10 mouse cellular contexts compared by ENCODE assay signal in the genomic region with DNA sequence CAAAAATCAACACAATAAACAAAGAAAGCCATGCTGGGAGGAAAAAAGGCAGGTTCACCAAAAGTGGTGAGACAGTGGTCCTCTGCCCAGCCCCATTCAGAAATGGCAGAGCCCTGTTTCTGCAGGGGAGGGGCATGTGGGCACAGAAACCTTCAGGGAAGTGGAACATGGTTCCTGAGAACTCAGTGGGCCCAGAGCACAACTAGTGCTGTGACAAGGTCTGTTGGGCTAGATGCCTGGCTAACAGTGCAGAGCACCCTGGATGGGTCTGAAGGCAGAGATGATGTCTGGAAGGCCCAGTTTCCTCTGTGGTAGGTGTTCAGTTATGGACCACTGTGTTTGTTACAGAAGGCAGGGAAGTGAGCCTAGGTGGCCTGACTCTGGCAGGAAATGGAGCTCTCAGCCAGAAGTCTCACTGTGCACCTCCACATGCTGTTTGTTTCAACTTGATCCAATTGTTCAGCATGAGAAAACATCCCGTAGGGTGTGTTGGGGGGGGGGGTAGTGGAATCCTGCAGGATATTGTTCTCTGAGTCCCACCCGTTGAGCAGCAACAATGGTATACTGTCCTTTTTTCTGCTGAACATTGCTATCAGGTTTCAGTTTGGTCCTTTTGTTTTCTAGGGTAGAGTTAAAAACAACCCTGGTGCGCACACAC.
DNase-seq lines count a peak whose midpoint lies in the region; ATAC-seq and TF ChIP-seq lines count a peak whose summit lies in the region.
"Had no signal": no experiment of that assay in that cellular context is flagged by ENCODE, and none has a peak within 500 bp of the region (broad histone marks: within the 10 kb centered on the region; RNA-seq: fewer than 3 reads in every experiment).

No protein-coding gene starts in this region.

- peak overlapping the region; percentile 78 for H3K27ac ChIP-seq in layer of hippocampus, adult 2 months
- H3K27ac ChIP-seq in cortical plate, adult 2 months (ENCODE audit: insufficient read depth, low read length), result peak overlapping the region; percentile 81
- peak overlapping the region; percentile 70 to 78 for H3K27ac ChIP-seq in heart, embryonic 14.5 days (replicated peaks in 1 of 2; ENCODE audit: control insufficient read depth in 1 of 2, insufficient read depth in 1 of 2, low read depth in 2 of 2, low read length in 2 of 2)
- peak overlapping the region; percentile 78 for H3K27ac ChIP-seq in midbrain, embryonic 16.5 days (ENCODE audit: low read length)
- no peak overlapping the region for H3K27ac ChIP-seq in intestine, embryonic 15.5 days
- H3K27ac ChIP-seq: limb, embryonic 13.5 days had no signal

- H3K4me3 ChIP-seq in layer of hippocampus, adult 2 months, result no peak overlapping the region
- H3K4me3 ChIP-seq in cortical plate, adult 2 months (ENCODE audit: insufficient read depth, low read length), result no peak overlapping the region
- H3K4me3 ChIP-seq in heart, embryonic 14.5 days (ENCODE audit: control insufficient read depth in 1 of 2, insufficient read depth in 1 of 2, low read depth in 1 of 2, low read length in 2 of 2), result no peak overlapping the region
- H3K4me3 ChIP-seq in midbrain, embryonic 16.5 days (ENCODE audit: low read depth, low read length), result no peak overlapping the region
- H3K4me3 ChIP-seq in intestine, embryonic 15.5 days (replicated peaks), result no peak overlapping the region
- H3K4me3 ChIP-seq: limb, embryonic 13.5 days had no signal

- no peak for TF ChIP-seq CTCF in layer of hippocampus, adult 2 months (conservative IDR thresholded peaks at IDR 0.05)
- no peak for TF ChIP-seq CTCF in cortical plate, adult 2 months (IDR thresholded peaks at IDR 0.05; ENCODE audit: extremely low read depth, insufficient read depth, low read length)

- H3K4me1 ChIP-seq in cortical plate, adult 2 months (ENCODE audit: control insufficient read depth, insufficient read depth, low read length), result peaks cover 2% of the 10 kb centered on the region
- H3K4me1 ChIP-seq in heart, embryonic 14.5 days (ENCODE audit: control insufficient read depth in 2 of 2, insufficient read depth in 2 of 2, low read length in 2 of 2), result peaks cover 42 to 49% of the 10 kb centered on the region in 2 experiments
- peaks cover 25% of the 10 kb centered on the region for H3K4me1 ChIP-seq in midbrain, embryonic 16.5 days (ENCODE audit: control insufficient read depth, insufficient read depth, low read length)
- peaks cover 19% of the 10 kb centered on the region for H3K4me1 ChIP-seq in intestine, embryonic 15.5 days (replicated peaks)

- H3K9me3 ChIP-seq in heart, embryonic 14.5 days (ENCODE audit: control insufficient read depth, low read length), result no peaks in the 10 kb centered on the region
- no peaks in the 10 kb centered on the region for H3K9me3 ChIP-seq in midbrain, embryonic 16.5 days (replicated peaks; ENCODE audit: control insufficient read depth, low read length, poor library complexity, severe bottlenecking)
- H3K9me3 ChIP-seq in intestine, embryonic 15.5 days, result no peaks in the 10 kb centered on the region
- H3K9me3 ChIP-seq: limb, embryonic 13.5 days had no signal

- H3K36me3 ChIP-seq in heart, embryonic 14.5 days (ENCODE audit: control insufficient read depth, insufficient read depth, low read length), result no peaks in the 10 kb centered on the region
- H3K36me3 ChIP-seq in midbrain, embryonic 16.5 days (ENCODE audit: control insufficient read depth, insufficient read depth, low read length), result no peaks in the 10 kb centered on the region
- no peaks in the 10 kb centered on the region for H3K36me3 ChIP-seq in intestine, embryonic 15.5 days
- H3K36me3 ChIP-seq: limb, embryonic 13.5 days had no signal

- TF ChIP-seq POLR2A in cortical plate, adult 2 months (IDR thresholded peaks at IDR 0.05; ENCODE audit: extremely low read depth, insufficient read depth, low read length), result no peak

- 0 out of 2 replicates have a peak overlapping the region, but pooled peaks have one; percentile 4 for H3K4me2 ChIP-seq in heart, embryonic 14.5 days (ENCODE audit: low read length)
- no peak overlapping the region for H3K4me2 ChIP-seq in midbrain, embryonic 16.5 days (ENCODE audit: low read length)
- H3K4me2 ChIP-seq in intestine, embryonic 15.5 days (replicated peaks), result no peak overlapping the region
- H3K4me2 ChIP-seq: limb, embryonic 13.5 days had no signal

- no peak for DNase-seq in layer of hippocampus, adult 2 months (ENCODE audit: low spot score in 2 of 2)
- DNase-seq in layer of hippocampus, postnatal 36 days, result no peak
- no peak for DNase-seq in adipocyte (ENCODE audit: low spot score)
- DNase-seq in thymus, postnatal 14 days, result no peak

- WGBS in heart, embryonic 14.5 days, result 53% methylated on average over 3 of the region's 3 CpGs
- 13% methylated on average over 3 of the region's 3 CpGs for WGBS in midbrain, embryonic 16.5 days
- WGBS in intestine, embryonic 15.5 days, result 63% methylated on average over 3 of the region's 3 CpGs

- peak; percentile 8; the same call in 1 of the 2 replicates for ATAC-seq in heart, embryonic 14.5 days (ENCODE audit: insufficient number of reproducible peaks, insufficient read depth, low FRiP score, low read depth)
- peak; percentile 55 for ATAC-seq in midbrain, embryonic 16.5 days
- ATAC-seq in intestine, embryonic 15.5 days, result no peak
- ATAC-seq: Patski had no signal

- H3K27me3 ChIP-seq in heart, embryonic 14.5 days (ENCODE audit: control insufficient read depth, insufficient read depth, low read length), result no peaks in the 10 kb centered on the region
- no peaks in the 10 kb centered on the region for H3K27me3 ChIP-seq in midbrain, embryonic 16.5 days (ENCODE audit: control insufficient read depth, insufficient read depth, low read depth, low read length)
- no peaks in the 10 kb centered on the region for H3K27me3 ChIP-seq in intestine, embryonic 15.5 days (replicated peaks)
- H3K27me3 ChIP-seq: limb, embryonic 13.5 days; Patski had no signal

- H3K9ac ChIP-seq in heart, embryonic 14.5 days (ENCODE audit: low read length), result no peak overlapping the region
- no peak overlapping the region for H3K9ac ChIP-seq in midbrain, embryonic 16.5 days (ENCODE audit: low read depth, low read length)
- H3K9ac ChIP-seq in intestine, embryonic 15.5 days, result no peak overlapping the region
- H3K9ac ChIP-seq: limb, embryonic 13.5 days had no signal
